Mouse (Mus musculus) lung, postnatal 0 days (tissue): Measurements from ENCODE around the gene Esyt1. TPM values are rescaled to one million over a fixed set of nuclear protein-coding genes. Genes with fewer than 3 reads are reported as not detected.

Experiments used
- ATAC-seq: fragments of 200-750 bp; cut with Nextera tagmentation; 2 replicates; pipeline ENCODE4 v1.8.0; 2017; ENCODE audit warnings: moderate library complexity
- DNase-seq: peaks from one replicate; pipeline ENCODE4 v3.0.0-alpha.2; 2016; ENCODE audit warnings: low spot score
- H3K27ac ChIP-seq: fragments of 300-500 bp; sonication (generic); 2 replicates; pipeline ENCODE4 v1.5.1; 2014; ENCODE audit warnings: antibody characterized with exemption, mild to moderate bottlenecking, low read length, mixed read lengths
- H3K27me3 ChIP-seq: fragments of 300-500 bp; sonication (generic); replicated peaks from 2 replicates; pipeline ENCODE4 v1.6.1; 2014; ENCODE audit warnings: low read length, mixed read lengths; ENCODE audit not compliant: insufficient read depth
- H3K36me3 ChIP-seq: fragments of 300-500 bp; sonication (generic); 2 replicates; pipeline ENCODE4 v1.6.1; 2014; ENCODE audit warnings: low read length, mixed read lengths; ENCODE audit not compliant: insufficient read depth
- H3K4me1 ChIP-seq: fragments of 300-500 bp; sonication (generic); 2 replicates; pipeline ENCODE4 v1.6.1; 2014; ENCODE audit warnings: antibody characterized with exemption, low read depth, low read length, mixed read lengths; ENCODE audit not compliant: insufficient read depth
- H3K4me2 ChIP-seq: fragments of 300-500 bp; sonication (generic); replicated peaks from 2 replicates; pipeline ENCODE4 v1.6.1; 2014; ENCODE audit warnings: low read depth, mild to moderate bottlenecking, low read length, moderate library complexity, mixed read lengths
- H3K4me3 ChIP-seq: fragments of 300-500 bp; sonication (generic); 2 replicates; pipeline ENCODE4 v1.5.1; 2014; ENCODE audit warnings: low read depth, low read length
- H3K9ac ChIP-seq: fragments of 300-500 bp; sonication (generic); replicated peaks from 2 replicates; pipeline ENCODE4 v1.6.1; 2014; ENCODE audit warnings: low read depth, mild to moderate bottlenecking
- H3K9me3 ChIP-seq: fragments of 300-500 bp; sonication (generic); 2 replicates; pipeline ENCODE4 v1.6.1; 2016; ENCODE audit warnings: low read length, mixed read lengths
- CTCF ChIP-seq: IDR thresholded peaks from 2 replicates; pipeline ENCODE4 v1.5.1; 2016; ENCODE audit warnings: antibody characterized with exemption, mild to moderate bottlenecking
- EP300 ChIP-seq: IDR thresholded peaks from 2 replicates; pipeline ENCODE4 v1.6.1; 2016; ENCODE audit warnings: antibody characterized with exemption, mild to moderate bottlenecking, control low read depth
- WGBS: fragments of 180-500 bp; shearing (Covaris S2); extraction: QIAGEN DNeasy Blood & Tissue Kit; methylation state at CpG from one replicate; pipeline ENCODE4 v1.1.7; 2014; 5-methylcytosine and 5-hydroxymethylcytosine counted together
- polyA plus RNA-seq: library from polyadenylated mRNA; unstranded; fragments of >200 nt; fragmentation: Nextera tagmentation; extraction: Ambion mirVana; gene quantifications from 2 replicates; pipeline ENCODE4 v1.2.1, GENCODE M21; 2015

The Esyt1 gene
- polyA plus RNA-seq, 1 experiment from 2014 or later: 31.1 TPM

DNA sequence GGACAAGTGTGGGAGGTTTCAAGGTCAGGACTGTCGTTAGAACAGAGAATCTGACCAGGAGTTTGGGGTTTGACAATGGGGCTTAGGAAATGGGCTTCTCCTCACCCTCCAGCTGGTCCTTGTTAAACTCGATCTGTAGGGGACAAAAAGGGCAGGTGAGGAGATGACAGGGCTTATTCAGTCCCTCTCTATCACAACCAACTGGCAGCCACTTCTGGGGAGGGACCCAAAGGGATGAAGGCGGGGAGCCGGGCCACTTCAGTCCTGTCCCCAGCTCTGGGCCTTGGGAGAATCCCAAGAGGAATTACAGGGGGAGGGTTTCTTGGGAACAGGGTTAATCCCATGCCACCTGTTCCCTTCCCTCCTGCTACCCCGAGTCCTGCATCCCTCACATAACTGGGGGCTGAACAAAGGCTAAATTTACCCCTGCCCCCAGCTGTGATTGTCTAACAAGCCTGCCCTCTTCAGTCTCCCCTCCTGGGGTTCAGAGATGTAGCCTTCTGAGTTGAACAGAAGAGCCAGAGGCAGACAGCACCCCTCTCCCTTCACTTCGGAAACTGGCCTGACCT lies 29.1 kb downstream of the Esyt1 start:
- DNase-seq: no peak
- no peak overlapping the region for H3K9ac ChIP-seq
- no peak overlapping the region for H3K4me3 ChIP-seq
- TF ChIP-seq EP300: no peak
- no peak for TF ChIP-seq CTCF
- H3K36me3 ChIP-seq: no peaks in the 10 kb centered on the region
- no peak overlapping the region for H3K4me2 ChIP-seq
- no peak overlapping the region for H3K27ac ChIP-seq
- 44% methylated on average over 6 of the region's 6 CpGs for WGBS
- no peaks in the 10 kb centered on the region for H3K9me3 ChIP-seq
- no peak for ATAC-seq
- H3K27me3 ChIP-seq: no peaks in the 10 kb centered on the region
- peaks cover 5% of the 10 kb centered on the region; the same call in 1 of the 2 replicates for H3K4me1 ChIP-seq

DNA sequence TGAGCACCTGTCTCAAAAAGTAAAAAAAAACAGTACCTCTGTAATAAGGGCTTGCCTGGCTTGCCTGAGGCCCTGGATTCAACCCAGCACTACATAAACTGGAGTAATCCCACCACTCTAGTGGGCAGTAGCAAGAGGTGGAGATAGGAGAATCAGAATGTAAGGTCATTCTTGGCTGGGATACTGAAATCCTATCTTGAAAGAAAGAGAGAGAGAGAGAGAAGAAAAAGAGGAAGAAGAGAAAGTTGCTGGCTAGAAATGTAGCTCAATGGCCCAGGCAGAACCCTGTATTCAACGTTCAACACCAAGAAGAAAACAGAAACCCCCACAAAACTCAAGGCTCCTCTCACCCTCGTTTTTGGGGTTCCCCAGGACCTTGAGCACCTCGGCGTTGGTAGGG lies 29.8 kb downstream of the Esyt1 start:
- no peak for ATAC-seq
- Histone ChIP-seq H3K4me3 (no peak overlapping the region), H3K27me3 (no peaks in the 10 kb centered on the region), H3K4me1 (peaks cover 5% of the 10 kb centered on the region; the same call in 1 of the 2 replicates), H3K36me3 (no peaks in the 10 kb centered on the region), H3K27ac (no peak overlapping the region), H3K9ac (no peak overlapping the region), H3K9me3 (no peaks in the 10 kb centered on the region), H3K4me2 (no peak overlapping the region)
- no peak for DNase-seq
- WGBS: 81% methylated on average over 4 of the region's 4 CpGs
- TF ChIP-seq CTCF: no peak
- no peak for TF ChIP-seq EP300

DNA sequence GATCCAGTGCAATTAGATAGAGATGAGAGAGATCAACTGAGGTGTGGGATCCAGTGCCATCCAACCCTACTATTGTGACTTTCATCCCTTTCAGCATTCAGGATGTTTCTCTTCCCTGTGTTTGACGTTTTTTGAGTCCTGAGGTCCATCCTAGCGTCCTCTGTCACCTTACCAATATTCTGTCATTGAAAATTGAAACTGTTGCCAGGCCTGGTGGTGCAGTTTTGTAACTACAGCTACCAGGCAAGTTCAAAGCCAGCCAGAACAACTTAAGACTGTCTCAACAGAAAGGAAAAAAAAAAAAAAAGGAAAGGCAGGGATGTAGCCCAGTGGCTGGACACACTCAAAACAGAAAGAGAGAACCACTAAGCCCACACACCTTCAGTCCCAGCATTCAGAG lies 30.4 kb downstream of the Esyt1 start:
- Histone ChIP-seq H3K9ac (no peak overlapping the region), H3K27me3 (no peaks in the 10 kb centered on the region), H3K4me2 (peak overlapping the region; percentile 78), H3K4me1 (peaks cover 5% of the 10 kb centered on the region; the same call in 1 of the 2 replicates), H3K36me3 (no peaks in the 10 kb centered on the region; the same call in 1 of the 2 replicates), H3K9me3 (no peaks in the 10 kb centered on the region), H3K4me3 (no peak overlapping the region), H3K27ac (no peak overlapping the region)
- WGBS: 70% methylated on average over 2 of the region's 2 CpGs
- ATAC-seq (no peak), DNase-seq (no peak)
- no peak for TF ChIP-seq EP300
- TF ChIP-seq CTCF: 0 out of 2 replicates have a peak, but pooled peaks have one; percentile 23

DNA sequence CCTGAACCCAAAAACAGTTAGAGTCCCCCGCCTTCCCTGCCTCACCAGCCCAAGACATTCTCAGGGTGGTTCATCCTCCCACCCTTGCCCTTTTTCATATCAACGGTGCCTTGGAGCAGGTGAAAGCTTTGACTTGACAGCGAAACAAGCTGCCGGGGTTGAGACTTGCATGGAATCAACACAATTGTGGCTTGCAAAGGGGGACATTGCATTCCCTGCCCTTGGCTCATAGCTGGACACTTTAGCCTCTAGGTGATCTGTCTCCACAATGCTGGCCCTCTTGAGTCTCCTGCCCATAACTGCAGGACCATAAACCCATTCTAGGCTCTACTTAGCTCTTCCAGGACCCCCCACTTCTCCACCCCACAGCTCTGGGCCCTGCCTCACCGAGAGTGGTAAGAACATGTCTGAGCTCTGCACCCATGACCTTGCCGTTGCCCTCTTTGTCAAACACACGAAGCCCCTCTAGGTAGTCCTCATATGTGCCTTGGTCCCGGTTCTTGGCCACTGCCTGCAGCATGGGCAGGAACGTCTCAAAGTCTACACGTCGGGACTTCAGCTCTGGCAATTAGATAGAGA lies 30.9 kb downstream of the Esyt1 start:
- H3K27ac ChIP-seq: peak overlapping the region; percentile 95
- peak overlapping the region; percentile 78 for H3K4me2 ChIP-seq
- TF ChIP-seq CTCF (no peak; the same call in 1 of the 2 replicates), EP300 (no peak)
- H3K9me3 ChIP-seq: no peaks in the 10 kb centered on the region
- no peaks in the 10 kb centered on the region for H3K27me3 ChIP-seq
- H3K4me1 ChIP-seq: peaks cover 5% of the 10 kb centered on the region; the same call in 1 of the 2 replicates
- peak; percentile 25 for DNase-seq
- WGBS: 44% methylated on average over 11 of the region's 11 CpGs
- peak overlapping the region; percentile 59 for H3K9ac ChIP-seq
- peak overlapping the region; percentile 78 for H3K4me3 ChIP-seq
- ATAC-seq: no peak
- peaks cover 5% of the 10 kb centered on the region for H3K36me3 ChIP-seq

DNA sequence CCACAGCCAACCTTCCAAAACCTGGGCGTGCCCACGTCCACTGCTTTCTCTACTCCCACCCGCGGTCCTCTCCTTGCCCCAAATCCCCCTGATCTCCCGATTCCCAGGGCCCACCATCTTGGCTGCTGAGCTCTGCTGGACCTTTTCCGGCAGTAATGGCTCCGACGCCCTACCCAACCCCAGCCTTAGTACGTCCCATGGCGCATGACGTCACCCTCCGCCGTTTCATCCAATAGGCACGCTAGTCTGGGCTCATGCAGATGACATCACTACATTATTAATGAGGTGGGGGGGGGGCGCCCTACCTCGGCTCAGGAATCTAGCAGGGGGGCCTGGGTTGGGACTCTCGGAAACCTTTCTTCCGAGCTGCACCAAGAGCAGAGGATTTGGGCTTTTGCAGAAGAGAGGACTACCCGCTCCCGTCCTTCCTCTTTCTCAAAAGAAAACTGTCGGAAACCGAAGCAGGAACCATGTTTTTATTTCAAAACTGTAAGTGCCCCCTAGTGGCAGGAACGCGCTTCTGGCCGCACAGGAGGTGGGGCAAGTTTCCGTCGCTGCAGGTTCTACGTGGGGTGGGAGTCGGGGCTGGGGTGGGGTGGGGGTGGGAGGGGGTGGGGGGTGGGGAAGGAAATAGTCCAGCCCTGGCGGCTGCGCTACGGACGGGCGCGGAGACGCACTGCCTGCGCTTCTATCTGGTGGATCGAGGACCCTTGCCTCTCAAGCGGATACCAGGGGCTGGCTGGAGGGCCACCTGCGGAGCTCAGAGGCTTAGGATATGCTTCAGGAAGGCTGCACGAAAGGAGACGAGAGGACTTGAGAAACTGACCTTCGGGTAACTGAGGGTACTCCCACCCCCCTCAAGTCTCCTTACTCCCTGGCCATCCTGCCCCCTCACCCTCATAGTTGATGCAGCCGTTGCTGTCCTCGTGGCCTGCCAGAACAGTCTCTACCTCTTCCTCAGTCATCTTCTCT lies 31.7 kb downstream of the Esyt1 start, which contains the start of gene Myl6:
Gene Myl6 (minus strand): TSS at position 451 of the 972 bp plus-strand sequence.
- Histone ChIP-seq H3K36me3 (peaks cover 10% of the 10 kb centered on the region), H3K9ac (peak within 1 kb of the TSS; percentile 93), H3K4me3 (peak within 1 kb of the TSS; percentile 78), H3K4me2 (peak within 1 kb of the TSS; percentile 78), H3K27me3 (no peaks in the 10 kb centered on the region), H3K9me3 (no peaks in the 10 kb centered on the region), H3K4me1 (peaks cover 5% of the 10 kb centered on the region; the same call in 1 of the 2 replicates), H3K27ac (peak within 1 kb of the TSS; percentile 95)
- peak; percentile 90 for ATAC-seq
- under 1% methylated on average over 43 of the region's 45 CpGs for WGBS
- peak; percentile 99 for DNase-seq
- TF ChIP-seq EP300 (peak; percentile 80; the same call in 1 of the 2 replicates), CTCF (peak; percentile 79)

DNA sequence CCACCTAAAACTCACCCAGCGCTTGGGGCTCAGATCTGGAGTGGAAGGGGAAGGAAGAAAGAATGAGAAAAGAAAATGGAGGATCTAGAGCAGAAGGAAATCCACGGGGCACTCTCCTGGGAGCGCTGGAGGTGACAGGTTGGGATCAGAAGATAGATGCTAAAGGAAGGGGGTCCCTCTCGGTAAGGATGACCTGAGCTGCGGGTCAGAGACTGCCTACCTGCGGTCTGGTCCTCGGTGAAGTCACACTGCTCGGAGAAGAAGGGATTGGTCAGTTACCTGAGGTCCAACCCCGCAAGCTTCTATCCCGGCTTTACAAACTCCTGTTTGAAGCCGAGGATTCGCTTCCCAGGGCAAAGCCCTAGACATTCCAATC lies 32.4 kb downstream of the Esyt1 start:
- H3K4me3 ChIP-seq: peak overlapping the region; percentile 78
- peaks cover 4% of the 10 kb centered on the region; the same call in 1 of the 2 replicates for H3K4me1 ChIP-seq
- DNase-seq (no peak), ATAC-seq (peak; percentile 13)
- H3K27me3 ChIP-seq: no peaks in the 10 kb centered on the region
- H3K36me3 ChIP-seq: peaks cover 17% of the 10 kb centered on the region
- H3K9ac ChIP-seq: peak overlapping the region; percentile 93
- H3K27ac ChIP-seq: peak overlapping the region; percentile 95
- WGBS: 0% methylated on average over 12 of the region's 12 CpGs
- H3K9me3 ChIP-seq: no peaks in the 10 kb centered on the region
- H3K4me2 ChIP-seq: peak overlapping the region; percentile 78
- TF ChIP-seq EP300 (no peak), CTCF (no peak)
